ENCODE assay signal across 14 mouse cellular contexts in the genomic region with DNA sequence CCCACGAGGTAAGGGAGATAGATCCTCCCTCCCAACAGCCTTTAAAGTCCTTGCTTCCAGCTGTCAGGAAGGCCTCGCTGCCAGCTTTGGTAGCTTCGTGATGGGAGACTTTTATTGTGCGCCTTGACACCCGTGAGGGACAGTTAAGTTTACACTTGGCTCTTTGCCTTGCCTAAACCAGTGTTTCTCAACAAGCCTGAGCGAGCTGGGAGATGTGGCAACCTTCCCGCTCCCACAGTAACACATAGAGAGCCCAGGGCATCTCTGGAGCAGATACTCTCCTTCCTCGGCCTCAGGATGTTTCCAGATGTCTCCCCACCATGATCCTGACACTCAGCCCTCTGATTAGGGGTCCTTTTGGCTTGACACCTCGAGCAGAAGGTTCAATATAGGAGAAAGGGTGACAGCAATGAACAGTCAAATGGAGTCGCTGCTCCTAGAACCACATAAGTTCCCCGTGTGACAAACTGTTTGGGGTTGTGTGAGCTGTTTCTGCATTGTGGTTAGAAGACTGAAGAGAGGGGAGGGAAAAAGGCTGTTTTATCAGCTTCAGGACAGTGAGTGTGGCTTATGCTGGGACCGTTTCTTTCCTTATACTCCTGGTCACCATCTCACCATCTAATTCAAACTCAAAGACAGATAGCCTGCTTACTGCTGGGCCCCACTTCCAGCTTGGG.
DNase-seq lines count a peak whose midpoint lies in the region; ATAC-seq and TF ChIP-seq lines count a peak whose summit lies in the region.
"Had no signal": no experiment of that assay in that cellular context is flagged by ENCODE, and none has a peak within 500 bp of the region (broad histone marks: within the 10 kb centered on the region; RNA-seq: fewer than 3 reads in every experiment).

No protein-coding gene starts in this region.

- no peaks in the 10 kb centered on the region for H3K4me1 ChIP-seq in midbrain, postnatal 0 days (ENCODE audit: insufficient read depth, low read length)
- peaks cover 6% of the 10 kb centered on the region; the same call in 1 of the 2 replicates for H3K4me1 ChIP-seq in midbrain, embryonic 16.5 days (ENCODE audit: control insufficient read depth, insufficient read depth, low read length)
- no peaks in the 10 kb centered on the region for H3K4me1 ChIP-seq in lung, adult 2 months (ENCODE audit: control insufficient read depth, insufficient read depth, low read length)
- no peaks in the 10 kb centered on the region for H3K4me1 ChIP-seq in hindbrain, embryonic 13.5 days (replicated peaks)
- H3K4me1 ChIP-seq: intestine, embryonic 15.5 days; neural tube, embryonic 12.5 days had no signal

- no peak for TF ChIP-seq POLR2A in lung, adult 2 months (IDR thresholded peaks at IDR 0.05; ENCODE audit: borderline replicate concordance, extremely low read depth, low read depth, low read length)

- no peak overlapping the region for H3K4me3 ChIP-seq in midbrain, postnatal 0 days (ENCODE audit: low read depth, low read length)
- H3K4me3 ChIP-seq in midbrain, embryonic 16.5 days (ENCODE audit: low read depth, low read length), result no peak overlapping the region
- H3K4me3 ChIP-seq in lung, adult 2 months (replicated peaks; ENCODE audit: extremely low read depth, low read depth, low read length), result no peak overlapping the region
- no peak overlapping the region for H3K4me3 ChIP-seq in hindbrain, embryonic 13.5 days
- H3K4me3 ChIP-seq: intestine, embryonic 15.5 days; neural tube, embryonic 12.5 days had no signal

- no peak overlapping the region for H3K27ac ChIP-seq in midbrain, postnatal 0 days (ENCODE audit: low read depth, low read length)
- H3K27ac ChIP-seq in midbrain, embryonic 16.5 days (ENCODE audit: low read length), result no peak overlapping the region
- H3K27ac ChIP-seq in hindbrain, embryonic 13.5 days, result no peak overlapping the region
- H3K27ac ChIP-seq: intestine, embryonic 15.5 days; neural tube, embryonic 12.5 days had no signal

- TF ChIP-seq CTCF in midbrain, postnatal 0 days (IDR thresholded peaks at IDR 0.05), result no peak
- TF ChIP-seq CTCF in lung, adult 2 months (IDR thresholded peaks at IDR 0.05; ENCODE audit: insufficient read depth, low read length), result no peak

- H3K36me3 ChIP-seq in midbrain, postnatal 0 days (ENCODE audit: insufficient read depth, low read length), result no peaks in the 10 kb centered on the region
- H3K36me3 ChIP-seq in midbrain, embryonic 16.5 days (ENCODE audit: control insufficient read depth, insufficient read depth, low read length), result no peaks in the 10 kb centered on the region
- H3K36me3 ChIP-seq in hindbrain, embryonic 13.5 days, result no peaks in the 10 kb centered on the region
- H3K36me3 ChIP-seq: intestine, embryonic 15.5 days; neural tube, embryonic 12.5 days had no signal

- peak; percentile 27 to 37 for DNase-seq in cerebellum, postnatal 10 days
- no peak for DNase-seq in cerebellum, adult 11 months
- peak; percentile 59 for DNase-seq in midbrain, postnatal 0 days (ENCODE audit: low spot score)
- DNase-seq in lung, adult 2 months, result peak; percentile 14
- DNase-seq in urinary bladder, postnatal 10 days (ENCODE audit: low spot score), result no peak
- DNase-seq: B cell, adult 2 months; cerebellum, postnatal 36 days; kidney, postnatal 4 days; right cerebral cortex, postnatal 25 days had no signal

- H3K9ac ChIP-seq in midbrain, postnatal 0 days (replicated peaks; ENCODE audit: low read length, poor library complexity, severe bottlenecking), result no peak overlapping the region
- H3K9ac ChIP-seq in midbrain, embryonic 16.5 days (ENCODE audit: low read depth, low read length), result no peak overlapping the region
- no peak overlapping the region for H3K9ac ChIP-seq in hindbrain, embryonic 13.5 days
- H3K9ac ChIP-seq: intestine, embryonic 15.5 days; neural tube, embryonic 12.5 days had no signal

- no peak for ATAC-seq in midbrain, postnatal 0 days (ENCODE audit: low FRiP score)
- no peak for ATAC-seq in midbrain, embryonic 16.5 days
- peak; percentile 14; the same call in 1 of the 2 replicates for ATAC-seq in monocyte, adult 5-6 weeks (replicated peaks; ENCODE audit: insufficient number of reproducible peaks, low FRiP score, low TSS enrichment, poor library complexity, severe bottlenecking)
- no peak for ATAC-seq in hindbrain, embryonic 13.5 days (ENCODE audit: low FRiP score)
- ATAC-seq: intestine, embryonic 15.5 days had no signal

- H3K27me3 ChIP-seq in midbrain, postnatal 0 days (ENCODE audit: insufficient read depth, low read length), result no peaks in the 10 kb centered on the region
- no peaks in the 10 kb centered on the region for H3K27me3 ChIP-seq in midbrain, embryonic 16.5 days (ENCODE audit: control insufficient read depth, insufficient read depth, low read depth, low read length)
- H3K27me3 ChIP-seq in hindbrain, embryonic 13.5 days, result no peaks in the 10 kb centered on the region
- H3K27me3 ChIP-seq: intestine, embryonic 15.5 days; neural tube, embryonic 12.5 days had no signal

- WGBS in midbrain, postnatal 0 days, result 67% methylated on average over 12 of the region's 12 CpGs
- WGBS in midbrain, embryonic 16.5 days, result 71% methylated on average over 12 of the region's 12 CpGs
- 48% methylated on average over 12 of the region's 12 CpGs for WGBS in lung, adult 2 months
- 77% methylated on average over 12 of the region's 12 CpGs for WGBS in hindbrain, embryonic 13.5 days

- H3K4me2 ChIP-seq in midbrain, postnatal 0 days (ENCODE audit: low read depth, low read length, poor library complexity, severe bottlenecking), result no peak overlapping the region
- no peak overlapping the region for H3K4me2 ChIP-seq in midbrain, embryonic 16.5 days (ENCODE audit: low read length)
- H3K4me2 ChIP-seq in hindbrain, embryonic 13.5 days, result no peak overlapping the region
- H3K4me2 ChIP-seq: intestine, embryonic 15.5 days; neural tube, embryonic 12.5 days had no signal

- no peaks in the 10 kb centered on the region for H3K9me3 ChIP-seq in midbrain, postnatal 0 days (ENCODE audit: low read length)
- no peaks in the 10 kb centered on the region for H3K9me3 ChIP-seq in midbrain, embryonic 16.5 days (replicated peaks; ENCODE audit: control insufficient read depth, low read length, poor library complexity, severe bottlenecking)
- no peaks in the 10 kb centered on the region for H3K9me3 ChIP-seq in hindbrain, embryonic 13.5 days
- H3K9me3 ChIP-seq: intestine, embryonic 15.5 days; neural tube, embryonic 12.5 days had no signal

Comparison
In these comparisons a context has a peak if more than half of its experiments do, and no peak if none do; other contexts are left out.
1. DNase-seq: peak in cerebellum, postnatal 10 days (2 of 2), midbrain, postnatal 0 days (single experiment) and lung, adult 2 months (single experiment); none in cerebellum, adult 11 months (single experiment) and urinary bladder, postnatal 10 days (single experiment).